Mouse (Mus musculus): ENCODE measurements at regions not wholly inside any gene's neighbourhood (a gene's known extent, or its start where the extent isn't known, plus 50 kb on each side); places are given as distances from the start of the nearest gene placed in this dataset.
A peak's percentile ranks its signal among the peaks of the same experiment; 100 is the strongest.

GRCm38 (mm10) chr2:21037181-21037580, 68.5 kb upstream of the Arhgap21 start:
- no peak overlapping the region; the same call in 1 of the 2 replicates for H3K27ac ChIP-seq
- 24% methylated on average over 8 of the region's 8 CpGs for WGBS
- no peaks in the 10 kb centered on the region for H3K27me3 ChIP-seq
- peak; percentile 88 for ATAC-seq (ENCODE audit: borderline replicate concordance, extremely low read depth, low FRiP score, low TSS enrichment)
- no peaks in the 10 kb centered on the region for H3K9me3 ChIP-seq
- no peak overlapping the region for H3K4me3 ChIP-seq
- H3K4me2 ChIP-seq: no peak overlapping the region
- H3K36me3 ChIP-seq: no peaks in the 10 kb centered on the region
- no peak overlapping the region for H3K9ac ChIP-seq
- H3K4me1 ChIP-seq: peaks cover 37% of the 10 kb centered on the region

DNA sequence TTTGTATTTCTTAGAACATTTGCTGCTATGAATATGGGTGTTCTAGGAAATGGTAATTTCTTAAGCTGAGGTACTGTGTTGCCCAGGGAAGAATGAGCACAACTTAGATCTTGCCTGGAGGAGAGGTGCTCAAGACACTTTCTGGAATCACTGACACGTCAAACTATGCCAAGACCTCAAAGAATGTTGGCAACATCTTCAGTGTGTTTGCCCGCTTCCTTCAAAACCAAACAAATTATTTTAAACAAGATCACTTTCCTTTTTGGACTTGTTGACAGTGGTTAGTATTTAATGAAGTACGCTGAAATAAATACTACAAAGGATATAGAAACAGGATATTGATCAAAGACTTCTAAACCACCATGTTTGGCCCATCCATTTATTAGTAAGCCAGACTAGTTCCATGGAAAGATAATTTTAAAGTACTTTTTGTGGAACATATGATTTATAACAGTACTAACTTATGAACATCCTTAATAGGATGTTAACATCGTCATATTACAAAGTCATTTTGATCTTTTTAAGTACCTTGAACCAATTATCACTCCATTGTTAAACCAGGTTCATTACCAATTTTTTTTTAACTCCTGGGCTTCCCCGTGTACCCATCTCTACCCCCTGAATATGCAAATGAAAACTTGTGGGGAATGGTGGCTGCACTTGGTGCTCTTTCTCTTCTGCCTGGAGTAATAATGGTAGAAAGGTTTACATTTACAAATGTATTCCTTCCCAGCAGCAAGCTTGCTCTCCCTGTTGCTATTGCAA, 67.4 kb upstream of the Arhgap21 start:
- Histone ChIP-seq H3K4me2 (no peak overlapping the region), H3K27me3 (no peaks in the 10 kb centered on the region), H3K27ac (no peak overlapping the region), H3K4me1 (peaks cover 37% of the 10 kb centered on the region), H3K9ac (no peak overlapping the region), H3K36me3 (no peaks in the 10 kb centered on the region), H3K9me3 (no peaks in the 10 kb centered on the region), H3K4me3 (no peak overlapping the region)
- no peak for ATAC-seq (ENCODE audit: borderline replicate concordance, extremely low read depth, low FRiP score, low TSS enrichment)
- 52% methylated on average over 5 of the region's 5 CpGs for WGBS

GRCm38 (mm10) chr2:21034651-21035050, 66.0 kb upstream of the Arhgap21 start:
- H3K4me2 ChIP-seq: peak overlapping the region; percentile 40
- no peaks in the 10 kb centered on the region for H3K9me3 ChIP-seq
- peaks cover 37% of the 10 kb centered on the region for H3K4me1 ChIP-seq
- H3K36me3 ChIP-seq: no peaks in the 10 kb centered on the region
- no peak overlapping the region for H3K4me3 ChIP-seq
- WGBS: 37% methylated on average over 8 of the region's 8 CpGs
- no peak overlapping the region; the same call in 1 of the 2 replicates for H3K9ac ChIP-seq
- no peaks in the 10 kb centered on the region for H3K27me3 ChIP-seq
- no peak for ATAC-seq (ENCODE audit: borderline replicate concordance, extremely low read depth, low FRiP score, low TSS enrichment)
- no peak overlapping the region for H3K27ac ChIP-seq

DNA sequence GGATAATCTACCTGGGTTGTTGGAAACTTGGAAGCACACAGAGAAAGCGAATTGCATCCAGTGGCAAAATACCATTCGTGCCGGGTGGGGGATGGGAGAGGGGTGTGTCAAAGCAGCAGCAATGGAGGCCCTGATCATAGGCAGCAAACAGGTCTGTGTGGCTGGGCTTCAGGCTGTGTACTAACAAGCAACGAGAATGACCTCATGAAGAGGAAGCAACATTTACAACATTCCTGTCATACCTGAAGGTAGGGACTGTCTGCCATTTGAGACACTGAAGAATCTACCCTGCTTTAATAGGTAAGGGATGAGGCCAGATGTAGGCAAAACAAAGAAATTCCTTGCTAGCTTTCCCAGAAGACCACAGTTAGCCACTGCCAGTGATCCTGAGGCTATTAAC, 62.0 kb upstream of the Arhgap21 start:
- Histone ChIP-seq H3K36me3 (no peaks in the 10 kb centered on the region), H3K4me1 (peaks cover 30% of the 10 kb centered on the region), H3K4me2 (no peak overlapping the region), H3K9ac (no peak overlapping the region), H3K27ac (no peak overlapping the region), H3K4me3 (no peak overlapping the region), H3K9me3 (no peaks in the 10 kb centered on the region), H3K27me3 (no peaks in the 10 kb centered on the region)
- no peak for ATAC-seq (ENCODE audit: borderline replicate concordance, extremely low read depth, low FRiP score, low TSS enrichment)
- 45% methylated on average over 4 of the region's 4 CpGs for WGBS

- no peaks in the 10 kb centered on the region for H3K36me3 ChIP-seq
- no peak overlapping the region for H3K9ac ChIP-seq
- 76% methylated on average over 5 of the region's 5 CpGs for WGBS
- peak overlapping the region; percentile 44; the same call in 1 of the 2 replicates for H3K27ac ChIP-seq
- no peaks in the 10 kb centered on the region for H3K9me3 ChIP-seq
- no peak overlapping the region for H3K4me2 ChIP-seq
- no peak for ATAC-seq (ENCODE audit: borderline replicate concordance, extremely low read depth, low FRiP score, low TSS enrichment)
- H3K4me3 ChIP-seq: no peak overlapping the region
- no peaks in the 10 kb centered on the region for H3K27me3 ChIP-seq
- peaks cover 19% of the 10 kb centered on the region for H3K4me1 ChIP-seq
Observed at GRCm38 (mm10) chr2:21029391-21030010, 60.8 kb upstream of the Arhgap21 start.

GRCm38 (mm10) chr2:21028605-21029004, 59.9 kb upstream of the Arhgap21 start:
- Histone ChIP-seq H3K9me3 (no peaks in the 10 kb centered on the region), H3K36me3 (no peaks in the 10 kb centered on the region), H3K9ac (no peak overlapping the region), H3K4me2 (no peak overlapping the region), H3K4me3 (no peak overlapping the region), H3K27me3 (no peaks in the 10 kb centered on the region), H3K27ac (peak overlapping the region; percentile 73), H3K4me1 (peaks cover 16% of the 10 kb centered on the region)
- 11% methylated on average over 2 of the region's 2 CpGs for WGBS
- peak; percentile 92; the same call in 1 of the 2 replicates for ATAC-seq (ENCODE audit: borderline replicate concordance, extremely low read depth, low FRiP score, low TSS enrichment)

DNA sequence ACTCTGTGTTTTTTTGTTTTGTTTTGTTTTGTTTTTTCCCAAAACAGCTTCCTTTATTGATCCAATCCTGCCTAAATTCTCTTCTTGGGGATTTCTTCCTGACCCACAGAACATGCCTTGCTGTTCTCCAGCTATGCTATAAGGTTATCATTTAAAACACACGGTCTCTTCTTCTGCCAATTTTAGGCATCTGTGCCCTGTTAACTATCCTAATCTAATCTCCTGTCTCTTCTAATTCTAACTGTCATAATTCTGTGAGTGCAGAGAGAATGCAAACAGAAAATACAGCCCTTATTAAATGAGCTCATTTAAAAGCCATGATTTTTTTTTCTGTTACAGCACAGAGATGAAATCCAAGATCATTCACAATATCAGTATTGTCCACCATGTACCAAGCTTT, 49.9 kb upstream of the Arhgap21 start:
- H3K9ac ChIP-seq: no peak overlapping the region
- no peak overlapping the region for H3K4me3 ChIP-seq
- no peak for ATAC-seq (ENCODE audit: borderline replicate concordance, extremely low read depth, low FRiP score, low TSS enrichment)
- no peaks in the 10 kb centered on the region for H3K9me3 ChIP-seq
- no peaks in the 10 kb centered on the region for H3K4me1 ChIP-seq
- 62% methylated on average over 1 of the region's 1 CpGs for WGBS
- no peak overlapping the region for H3K27ac ChIP-seq
- no peaks in the 10 kb centered on the region for H3K36me3 ChIP-seq
- H3K4me2 ChIP-seq: no peak overlapping the region
- H3K27me3 ChIP-seq: no peaks in the 10 kb centered on the region

All from lung, embryonic 15.5 days (tissue).